Mouse (Mus musculus) forebrain, embryonic 15.5 days (tissue): ENCODE data around the gene Aadacl3. TPM values are rescaled to one million over a fixed set of nuclear protein-coding genes. Genes with fewer than 3 reads are reported as not detected.

Experiments used
- ATAC-seq: fragments of 200-750 bp; cut with Nextera tagmentation; replicated peaks from 2 replicates; pipeline ENCODE4 v1.8.0; 2017; ENCODE audit warnings: mild to moderate bottlenecking, moderate TSS enrichment, moderate library complexity
- H3K27ac ChIP-seq: fragments of 300-500 bp; sonication (generic); replicated peaks from 2 replicates; pipeline ENCODE4 v1.5.1; 2015; ENCODE audit warnings: mild to moderate bottlenecking, inconsistent platforms
- H3K27me3 ChIP-seq: fragments of 300-500 bp; sonication (generic); 2 replicates; pipeline ENCODE4 v1.6.1; 2015; ENCODE audit warnings: inconsistent platforms
- H3K36me3 ChIP-seq: fragments of 300-500 bp; sonication (generic); 2 replicates; pipeline ENCODE4 v1.6.1; 2015; ENCODE audit warnings: mild to moderate bottlenecking, inconsistent platforms
- H3K4me1 ChIP-seq: fragments of 300-500 bp; sonication (generic); 2 replicates; pipeline ENCODE4 v1.6.1; 2015; ENCODE audit warnings: inconsistent platforms
- H3K4me2 ChIP-seq: fragments of 300-500 bp; sonication (generic); replicated peaks from 2 replicates; pipeline ENCODE4 v1.6.1; 2015; ENCODE audit warnings: mild to moderate bottlenecking, inconsistent platforms
- H3K4me3 ChIP-seq: fragments of 300-500 bp; sonication (generic); 2 replicates; pipeline ENCODE4 v1.5.1; 2015; ENCODE audit warnings: mild to moderate bottlenecking, inconsistent platforms
- H3K9ac ChIP-seq: fragments of 300-500 bp; sonication (generic); replicated peaks from 2 replicates; pipeline ENCODE4 v1.6.1; 2015; ENCODE audit warnings: mild to moderate bottlenecking, inconsistent platforms
- H3K9me3 ChIP-seq: fragments of 300-500 bp; sonication (generic); 2 replicates; pipeline ENCODE4 v1.6.1; 2016; ENCODE audit warnings: inconsistent platforms
- WGBS: fragments of 180-500 bp; shearing (Covaris S2); methylation state at CpG from one replicate; pipeline ENCODE4 v1.1.7; 2015; ENCODE audit warnings: mixed read lengths; 5-methylcytosine and 5-hydroxymethylcytosine counted together
- polyA plus RNA-seq: library from polyadenylated mRNA; unstranded; fragments of >200 nt; fragmentation: Nextera tagmentation; extraction: Ambion mirVana; gene quantifications from 2 replicates; pipeline ENCODE4 v1.2.1, GENCODE M21; 2015

Gene Aadacl3
- not detected in 2 replicates for polyA plus RNA-seq

DNA sequence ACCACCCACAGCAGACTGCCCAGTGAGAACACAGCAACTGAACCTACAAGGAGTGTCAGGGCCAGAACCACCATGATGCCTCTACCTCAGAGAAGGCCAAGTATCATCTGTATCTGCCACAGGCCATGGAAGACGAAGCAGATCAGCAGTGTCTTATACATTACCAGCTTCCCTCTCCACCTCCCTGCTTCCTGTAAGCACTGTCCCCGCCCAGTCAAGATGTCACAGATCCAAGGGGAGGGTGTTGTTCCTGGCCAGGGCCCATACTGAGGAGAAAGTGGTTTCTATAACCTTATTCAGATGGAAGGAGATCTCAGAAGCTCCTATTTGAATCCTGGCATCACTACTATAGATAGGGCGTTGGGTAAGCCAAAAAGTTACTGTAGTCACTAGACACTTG lies at the start of gene Aadacl3:
Aadacl3 (minus strand) TSS at position 101 of the 400 bp plus-strand sequence.
- Histone ChIP-seq H3K27ac (no peak within 1 kb of the TSS), H3K4me2 (no peak within 1 kb of the TSS), H3K9me3 (peaks cover 34% of the 10 kb centered on the region), H3K4me1 (no peaks in the 10 kb centered on the region), H3K4me3 (no peak within 1 kb of the TSS), H3K27me3 (no peaks in the 10 kb centered on the region), H3K36me3 (no peaks in the 10 kb centered on the region), H3K9ac (no peak within 1 kb of the TSS)
- WGBS = 69% methylated on average over 3 of the region's 3 CpGs
- no peak for ATAC-seq

- H3K4me1 ChIP-seq = no peaks in the 10 kb centered on the region
- no peak overlapping the region for H3K9ac ChIP-seq
- WGBS = 93% methylated on average over 1 of the region's 1 CpGs
- no peaks in the 10 kb centered on the region for H3K36me3 ChIP-seq
- no peak overlapping the region for H3K4me3 ChIP-seq
- no peak for ATAC-seq
- no peaks in the 10 kb centered on the region for H3K27me3 ChIP-seq
- no peak overlapping the region for H3K27ac ChIP-seq
- H3K4me2 ChIP-seq = no peak overlapping the region
- H3K9me3 ChIP-seq = peaks cover 19% of the 10 kb centered on the region
These were observed 43.0 kb upstream of the Aadacl3 start for GRCm38 (mm10) chr4:144506518-144506917.

GRCm38 (mm10) chr4:144493331-144493730 lies 29.8 kb upstream of the Aadacl3 start:
- no peak for ATAC-seq
- Histone ChIP-seq H3K9me3 (peaks cover 23% of the 10 kb centered on the region), H3K27ac (no peak overlapping the region), H3K27me3 (no peaks in the 10 kb centered on the region), H3K36me3 (no peaks in the 10 kb centered on the region), H3K4me2 (no peak overlapping the region), H3K9ac (no peak overlapping the region), H3K4me3 (no peak overlapping the region), H3K4me1 (no peaks in the 10 kb centered on the region)

DNA sequence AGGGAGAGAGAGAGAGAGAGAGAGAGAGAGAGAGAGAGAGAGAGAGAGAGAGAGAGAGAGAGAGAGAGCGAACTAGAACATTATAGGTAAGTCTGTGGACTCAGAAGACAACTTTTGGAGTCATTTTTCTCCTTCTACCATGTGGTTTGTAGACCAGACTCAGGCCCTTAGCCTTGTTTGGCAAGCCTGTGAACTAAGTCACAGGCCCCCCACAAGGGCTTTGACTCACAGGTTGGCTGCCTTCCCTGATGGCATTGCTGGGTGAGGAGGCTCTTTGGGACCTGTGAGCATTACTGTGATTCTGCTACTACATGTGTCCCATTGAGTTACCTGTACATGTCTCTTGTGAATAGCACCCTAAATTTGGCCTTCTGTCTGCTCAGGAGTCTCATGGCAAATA lies 4.5 kb upstream of the Aadacl3 start:
- 80% methylated on average over 1 of the region's 1 CpGs for WGBS
- no peak overlapping the region for H3K4me3 ChIP-seq
- H3K36me3 ChIP-seq = no peaks in the 10 kb centered on the region
- no peak overlapping the region for H3K9ac ChIP-seq
- peaks cover 22% of the 10 kb centered on the region for H3K9me3 ChIP-seq
- no peak overlapping the region for H3K4me2 ChIP-seq
- no peaks in the 10 kb centered on the region for H3K27me3 ChIP-seq
- no peaks in the 10 kb centered on the region for H3K4me1 ChIP-seq
- no peak overlapping the region for H3K27ac ChIP-seq
- no peak for ATAC-seq

- no peak overlapping the region for H3K9ac ChIP-seq
- H3K9me3 ChIP-seq = peaks cover 27% of the 10 kb centered on the region
These were observed 1.6 kb upstream of the Aadacl3 start for GRCm38 (mm10) chr4:144465206-144465605.

GRCm38 (mm10) chr4:144453217-144453616 lies 10.3 kb downstream of the Aadacl3 start, which contains the start of gene Gm9944:
TSS of gene Gm9944 (minus strand) at chr4:144453317.
- Histone ChIP-seq H3K9ac (no peak within 1 kb of the TSS), H3K4me3 (no peak within 1 kb of the TSS), H3K27ac (no peak within 1 kb of the TSS), H3K36me3 (no peaks in the 10 kb centered on the region), H3K4me1 (no peaks in the 10 kb centered on the region), H3K4me2 (no peak within 1 kb of the TSS), H3K9me3 (peaks cover 44% of the 10 kb centered on the region), H3K27me3 (no peaks in the 10 kb centered on the region)
- WGBS = 74% methylated on average over 2 of the region's 2 CpGs
- ATAC-seq = no peak

More at GRCm38 (mm10) chr4:144465206-144465605, 1.6 kb upstream of the Aadacl3 start:
- H3K4me2 ChIP-seq = no peak overlapping the region
- ATAC-seq = no peak
- H3K36me3 ChIP-seq = no peaks in the 10 kb centered on the region
- H3K27ac ChIP-seq = no peak overlapping the region
- H3K4me3 ChIP-seq = no peak overlapping the region
- 77% methylated on average over 2 of the region's 2 CpGs for WGBS
- no peaks in the 10 kb centered on the region for H3K27me3 ChIP-seq
- no peaks in the 10 kb centered on the region for H3K4me1 ChIP-seq

GRCm38 (mm10) chr4:144448546-144448945 lies 15.0 kb downstream of the Aadacl3 start:
- Histone ChIP-seq H3K4me3 (no peak overlapping the region), H3K9me3 (peaks cover 34% of the 10 kb centered on the region), H3K9ac (no peak overlapping the region), H3K36me3 (no peaks in the 10 kb centered on the region), H3K4me2 (no peak overlapping the region), H3K27ac (no peak overlapping the region), H3K27me3 (no peaks in the 10 kb centered on the region), H3K4me1 (no peaks in the 10 kb centered on the region)
- no peak for ATAC-seq
- 91% methylated on average over 2 of the region's 2 CpGs for WGBS

DNA sequence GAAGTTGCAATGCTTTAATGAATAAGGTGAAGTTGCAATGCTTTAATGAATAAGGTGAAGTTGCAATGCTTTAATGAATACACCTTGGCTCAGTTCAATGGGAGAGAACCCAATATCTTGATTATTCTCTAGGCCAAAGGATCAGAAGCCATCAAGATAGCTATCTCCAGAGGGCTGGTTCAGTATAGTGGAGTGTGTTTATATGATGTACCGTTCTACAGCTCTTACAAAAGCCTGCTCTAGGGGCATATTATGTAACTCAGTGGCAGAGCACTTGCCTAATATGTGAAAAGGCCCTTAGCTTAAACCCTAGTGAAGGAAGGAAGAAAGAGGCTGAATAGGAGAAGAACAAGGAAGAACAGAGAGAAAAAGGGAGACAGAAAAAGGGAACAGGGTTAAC lies 22.0 kb downstream of the Aadacl3 start:
- Histone ChIP-seq H3K4me3 (no peak overlapping the region), H3K27me3 (no peaks in the 10 kb centered on the region), H3K9ac (no peak overlapping the region), H3K4me1 (no peaks in the 10 kb centered on the region), H3K9me3 (peaks cover 29% of the 10 kb centered on the region), H3K4me2 (no peak overlapping the region), H3K36me3 (no peaks in the 10 kb centered on the region), H3K27ac (no peak overlapping the region)
- ATAC-seq = no peak
- 82% methylated on average over 1 of the region's 1 CpGs for WGBS

DNA sequence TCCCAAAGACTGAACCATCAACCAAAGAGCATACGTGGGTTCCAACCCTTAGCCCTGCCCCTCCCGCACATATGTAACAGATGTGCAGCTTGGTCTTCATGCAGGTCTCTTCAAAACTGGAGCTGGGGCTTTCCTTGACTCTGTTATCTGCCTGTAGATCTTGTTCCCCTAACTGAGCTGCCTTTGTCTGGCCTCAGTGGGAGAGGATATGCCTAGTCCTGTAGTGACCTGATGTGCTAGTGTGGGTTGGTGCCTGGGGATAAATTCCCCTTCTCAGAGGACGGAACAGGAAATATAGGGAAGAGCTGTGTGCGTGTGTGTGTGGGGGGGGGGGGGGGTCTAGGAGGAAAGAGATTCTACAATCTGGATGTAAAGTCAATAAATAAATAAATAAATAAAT lies 22.5 kb downstream of the Aadacl3 start:
- Histone ChIP-seq H3K4me1 (no peaks in the 10 kb centered on the region), H3K4me3 (no peak overlapping the region), H3K27me3 (no peaks in the 10 kb centered on the region), H3K36me3 (no peaks in the 10 kb centered on the region), H3K9me3 (peaks cover 29% of the 10 kb centered on the region), H3K27ac (no peak overlapping the region), H3K4me2 (no peak overlapping the region), H3K9ac (no peak overlapping the region)
- 91% methylated on average over 4 of the region's 4 CpGs for WGBS
- ATAC-seq = no peak

DNA sequence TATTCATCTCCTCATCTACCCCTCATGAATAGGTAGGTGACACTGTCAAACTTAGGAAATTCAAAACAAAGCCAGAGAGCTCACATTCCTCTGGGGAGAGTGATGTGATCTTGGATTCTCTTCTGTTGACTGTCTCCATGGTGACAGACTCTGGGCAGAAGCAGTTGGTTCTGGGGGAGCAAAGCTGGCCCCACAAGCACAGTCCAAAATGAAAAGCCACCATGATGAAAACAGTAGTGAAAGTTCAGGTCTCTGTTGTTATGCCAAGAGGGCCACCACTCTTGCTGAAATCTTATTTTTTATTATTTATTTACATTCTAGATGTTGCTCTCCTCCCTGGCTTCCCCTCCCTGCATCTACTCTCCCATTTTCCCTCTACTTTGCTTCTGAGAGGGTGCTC lies 24.9 kb downstream of the Aadacl3 start, which contains the start of gene 1700012P22Rik:
1700012P22Rik (minus strand) TSS at position 101 of the 400 bp plus-strand sequence.
- H3K9ac ChIP-seq = no peak within 1 kb of the TSS
- H3K27ac ChIP-seq = no peak within 1 kb of the TSS
- no peaks in the 10 kb centered on the region for H3K4me1 ChIP-seq
- H3K36me3 ChIP-seq = no peaks in the 10 kb centered on the region
- H3K27me3 ChIP-seq = no peaks in the 10 kb centered on the region
- H3K4me3 ChIP-seq = no peak within 1 kb of the TSS
- H3K4me2 ChIP-seq = no peak within 1 kb of the TSS
- peaks cover 26% of the 10 kb centered on the region for H3K9me3 ChIP-seq
- no peak for ATAC-seq

- 90% methylated on average over 5 of the region's 5 CpGs for WGBS
- no peaks in the 10 kb centered on the region for H3K27me3 ChIP-seq
- H3K4me2 ChIP-seq = no peak overlapping the region
- H3K4me1 ChIP-seq = no peaks in the 10 kb centered on the region
- H3K36me3 ChIP-seq = no peaks in the 10 kb centered on the region
- no peak overlapping the region for H3K27ac ChIP-seq
- H3K9ac ChIP-seq = no peak overlapping the region
- ATAC-seq = no peak
- H3K4me3 ChIP-seq = no peak overlapping the region
- peaks cover 9% of the 10 kb centered on the region; the same call in 1 of the 2 replicates for H3K9me3 ChIP-seq
These were observed 30.3 kb downstream of the Aadacl3 start for GRCm38 (mm10) chr4:144433216-144433615.

DNA sequence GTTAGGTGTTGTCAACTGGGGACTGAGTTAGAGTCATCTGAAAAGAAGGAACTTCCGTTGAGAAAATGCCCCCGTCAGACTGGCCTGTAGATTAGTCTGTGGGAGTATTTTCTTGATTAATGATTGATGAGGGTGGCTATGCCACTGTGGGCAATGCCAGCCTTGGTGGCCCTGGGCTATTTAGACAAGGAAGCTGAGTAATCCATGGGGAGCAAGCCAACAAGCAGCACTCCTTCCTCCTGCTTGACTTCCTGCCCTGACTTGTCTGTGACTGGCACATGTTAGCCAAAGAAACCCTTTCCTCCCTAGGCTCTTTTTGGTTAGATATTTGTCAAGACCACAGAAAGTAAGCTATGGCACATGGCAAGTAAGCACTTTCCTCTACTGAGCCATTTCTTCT lies 32.8 kb downstream of the Aadacl3 start:
- ATAC-seq = no peak

DNA sequence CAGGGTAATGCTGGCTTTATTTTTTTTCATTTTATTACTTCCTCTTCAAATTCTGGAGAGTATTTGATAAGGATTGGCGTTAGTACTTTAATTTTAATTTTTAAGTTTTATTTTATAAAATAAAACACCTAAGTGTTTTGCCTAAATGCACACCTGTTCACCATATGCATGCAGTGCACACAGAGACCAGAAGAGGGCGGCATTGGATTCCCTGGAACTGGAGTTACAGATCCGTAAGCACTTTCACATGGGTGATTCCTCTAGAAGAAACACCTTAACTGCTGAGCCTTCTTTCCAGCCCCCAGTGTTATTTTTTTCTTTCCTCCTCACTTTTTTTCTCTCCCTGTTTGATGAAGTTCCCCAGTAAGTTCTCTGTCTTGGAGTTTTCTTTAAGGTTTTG lies 34.7 kb downstream of the Aadacl3 start:
- Histone ChIP-seq H3K4me3 (no peak overlapping the region), H3K9ac (no peak overlapping the region), H3K4me1 (no peaks in the 10 kb centered on the region), H3K36me3 (no peaks in the 10 kb centered on the region), H3K27ac (no peak overlapping the region), H3K9me3 (peaks cover 3% of the 10 kb centered on the region), H3K27me3 (no peaks in the 10 kb centered on the region), H3K4me2 (no peak overlapping the region)
- 22% methylated on average over 3 of the region's 3 CpGs for WGBS
- ATAC-seq = no peak

More for the DNA sequence above, 32.8 kb downstream of the Aadacl3 start:
- H3K36me3 ChIP-seq = no peaks in the 10 kb centered on the region
- H3K4me2 ChIP-seq = no peak overlapping the region
- WGBS = 85% methylated on average over 2 of the region's 2 CpGs
- no peak overlapping the region for H3K4me3 ChIP-seq
- no peak overlapping the region for H3K9ac ChIP-seq
- no peak overlapping the region for H3K27ac ChIP-seq
- no peaks in the 10 kb centered on the region for H3K27me3 ChIP-seq
- no peaks in the 10 kb centered on the region for H3K4me1 ChIP-seq
- peaks cover 7% of the 10 kb centered on the region; the same call in 1 of the 2 replicates for H3K9me3 ChIP-seq
